Mouse (Mus musculus) forebrain, postnatal 0 days (tissue): Measurements from ENCODE around the gene C1qtnf1. TPM values are rescaled to one million over a fixed set of nuclear protein-coding genes. Genes with fewer than 3 reads are reported as not detected.
A peak's percentile ranks its signal among the peaks of the same experiment; 100 is the strongest.

ENCODE experiments used
- ATAC-seq: fragments of 200-750 bp; cut with Nextera tagmentation; 2 replicates; pipeline ENCODE4 v1.8.0; 2017; ENCODE audit warnings: mild to moderate bottlenecking, moderate library complexity
- DNase-seq: peaks from one replicate; pipeline ENCODE4 v3.0.0-alpha.2; 2015
- H3K27ac ChIP-seq: fragments of 300-500 bp; sonication (generic); 2 replicates; pipeline ENCODE4 v1.5.1; 2014; ENCODE audit warnings: low read depth, mild to moderate bottlenecking, antibody characterized with exemption, low read length, moderate library complexity, mixed read lengths
- H3K27me3 ChIP-seq: fragments of 300-500 bp; sonication (generic); 2 replicates; pipeline ENCODE4 v1.6.1; 2014; ENCODE audit warnings: mild to moderate bottlenecking, low read length, mixed read lengths; ENCODE audit not compliant: insufficient read depth
- H3K36me3 ChIP-seq: fragments of 300-500 bp; sonication (generic); 2 replicates; pipeline ENCODE4 v1.6.1; 2014; ENCODE audit warnings: mild to moderate bottlenecking, moderate library complexity; ENCODE audit not compliant: insufficient read depth
- H3K4me1 ChIP-seq: fragments of 300-500 bp; sonication (generic); 2 replicates; pipeline ENCODE4 v1.6.1; 2014; ENCODE audit warnings: antibody characterized with exemption; ENCODE audit not compliant: insufficient read depth
- H3K4me2 ChIP-seq: fragments of 300-500 bp; sonication (generic); 2 replicates; pipeline ENCODE4 v1.6.1; 2014; ENCODE audit warnings: low read depth, mild to moderate bottlenecking, moderate library complexity
- H3K4me3 ChIP-seq: fragments of 300-500 bp; sonication (generic); 2 replicates; pipeline ENCODE4 v1.5.1; 2014; ENCODE audit warnings: low read depth, low read length, mixed read lengths
- H3K9ac ChIP-seq: fragments of 300-500 bp; sonication (generic); 2 replicates; pipeline ENCODE4 v1.6.1; 2014; ENCODE audit warnings: mild to moderate bottlenecking
- H3K9me3 ChIP-seq: fragments of 300-500 bp; sonication (generic); 2 replicates; pipeline ENCODE4 v1.6.1; 2016; ENCODE audit warnings: low read length
- CTCF ChIP-seq: sonication (generic); IDR thresholded peaks from 2 replicates; pipeline ENCODE4 v1.5.1; 2016; ENCODE audit warnings: antibody characterized with exemption, control low read depth, low read depth
- WGBS: fragments of 180-500 bp; shearing (Covaris S2); extraction: QIAGEN DNeasy Blood & Tissue Kit; methylation state at CpG from one replicate; pipeline ENCODE4 v1.1.7; 2014; 5-methylcytosine and 5-hydroxymethylcytosine counted together
- polyA plus RNA-seq: library from polyadenylated mRNA; unstranded; fragments of >200 nt; fragmentation: Nextera tagmentation; extraction: Ambion mirVana; gene quantifications from 2 replicates; pipeline ENCODE4 v1.2.1, GENCODE M21; 2015
- total RNA-seq: library from RNA; depleted of rRNA; stranded (reverse); fragments of >200 nt; gene quantifications from 2 replicates; pipeline ENCODE4 v1.2.3, GENCODE M21; 2014

The C1qtnf1 gene
- total and polyA plus RNA-seq, 2 experiments from 2014 or later, result 5.9 to 8.5 TPM

DNA sequence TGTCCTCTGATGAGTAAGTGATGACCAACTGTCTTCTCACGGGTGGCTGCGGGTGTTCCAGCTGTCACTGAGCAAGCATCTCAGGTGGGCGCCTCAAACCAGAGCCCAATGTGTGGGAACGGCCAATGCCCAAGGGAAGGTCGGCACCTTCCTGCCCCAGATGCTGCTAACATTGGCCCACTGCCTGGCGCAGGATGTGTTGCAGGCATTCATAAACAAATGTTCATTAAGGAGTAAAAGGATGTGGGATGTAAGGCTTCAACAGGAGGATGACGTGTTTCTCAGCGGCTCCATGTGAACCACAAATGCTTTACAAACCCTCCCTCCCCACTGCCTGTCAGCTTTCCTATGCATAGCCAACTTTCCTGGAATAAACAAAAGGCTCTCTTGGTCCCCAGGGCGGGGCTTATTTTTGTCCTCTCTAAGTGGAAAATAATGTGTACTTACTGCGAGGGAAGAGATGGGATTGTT lies 5.4 kb downstream of the C1qtnf1 start:
- peak overlapping the region; percentile 25 for H3K4me2 ChIP-seq
- ATAC-seq (no peak), DNase-seq (no peak)
- H3K4me1 ChIP-seq, result peaks cover 12% of the 10 kb centered on the region
- no peaks in the 10 kb centered on the region for H3K9me3 ChIP-seq
- WGBS, result 39% methylated on average over 10 of the region's 10 CpGs
- H3K36me3 ChIP-seq, result no peaks in the 10 kb centered on the region
- peak overlapping the region; percentile 13; the same call in 1 of the 2 replicates for H3K4me3 ChIP-seq
- H3K27ac ChIP-seq, result no peak overlapping the region
- no peaks in the 10 kb centered on the region for H3K27me3 ChIP-seq
- H3K9ac ChIP-seq, result 0 out of 2 replicates have a peak overlapping the region, but pooled peaks have one; percentile 18
- TF ChIP-seq CTCF, result no peak

DNA sequence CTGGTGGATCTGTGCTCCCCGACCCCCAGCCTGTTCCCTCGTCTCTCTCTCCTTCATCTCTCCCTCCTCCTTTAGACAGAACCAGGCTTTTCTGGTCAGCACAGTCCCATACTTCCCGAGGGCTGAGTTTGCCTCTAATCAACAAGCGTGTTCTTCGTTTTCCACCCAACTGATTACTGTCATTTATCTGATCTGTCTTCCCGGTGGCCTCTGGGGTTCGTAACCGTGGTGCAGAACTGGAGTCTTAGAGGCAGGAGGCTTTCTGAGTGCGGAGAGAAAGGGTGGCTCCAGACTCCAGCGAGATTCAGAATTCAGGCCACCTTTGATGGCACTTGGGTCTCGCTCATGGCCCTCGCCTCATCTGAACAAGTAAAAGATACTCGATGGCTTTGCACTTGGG lies 6.1 kb downstream of the C1qtnf1 start:
- H3K4me2 ChIP-seq, result peak overlapping the region; percentile 25
- no peaks in the 10 kb centered on the region for H3K27me3 ChIP-seq
- 48% methylated on average over 13 of the region's 13 CpGs for WGBS
- ATAC-seq (no peak), DNase-seq (no peak)
- H3K36me3 ChIP-seq, result no peaks in the 10 kb centered on the region
- peaks cover 13% of the 10 kb centered on the region for H3K4me1 ChIP-seq
- 0 out of 2 replicates have a peak overlapping the region, but pooled peaks have one; percentile 18 for H3K9ac ChIP-seq
- H3K4me3 ChIP-seq, result peak overlapping the region; percentile 13; the same call in 1 of the 2 replicates
- no peak for TF ChIP-seq CTCF
- H3K27ac ChIP-seq, result no peak overlapping the region
- no peaks in the 10 kb centered on the region for H3K9me3 ChIP-seq

DNA sequence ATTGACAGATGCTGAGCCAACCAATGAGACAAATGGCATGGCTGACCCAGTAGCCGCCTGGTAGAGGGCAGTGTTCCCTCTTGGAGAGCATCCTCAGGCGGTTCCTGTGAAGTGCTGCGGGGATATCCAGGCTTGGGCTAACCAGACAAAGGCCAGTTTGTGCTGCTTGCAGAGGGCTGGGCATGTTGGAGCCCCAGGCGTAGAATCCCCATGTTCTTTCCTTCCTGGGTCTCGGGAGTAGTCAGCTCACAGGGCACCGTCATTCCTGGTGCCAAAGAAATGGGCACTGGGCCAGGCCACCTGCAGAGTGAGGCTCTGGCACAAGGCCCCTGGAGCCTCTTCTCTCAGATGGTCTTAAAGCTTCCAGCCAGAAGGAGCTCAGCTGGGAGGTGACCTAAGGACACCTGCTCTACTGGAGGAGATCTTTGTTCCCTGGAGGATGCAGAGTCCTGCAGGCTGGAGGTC lies 8.5 kb downstream of the C1qtnf1 start:
- peaks cover 13% of the 10 kb centered on the region for H3K4me1 ChIP-seq
- no peaks in the 10 kb centered on the region for H3K9me3 ChIP-seq
- no peaks in the 10 kb centered on the region for H3K36me3 ChIP-seq
- H3K27ac ChIP-seq, result peak overlapping the region; percentile 50; the same call in 1 of the 2 replicates
- 10% methylated on average over 6 of the region's 6 CpGs for WGBS
- no peak overlapping the region for H3K4me3 ChIP-seq
- ATAC-seq (peak; percentile 84), DNase-seq (peak; percentile 70)
- H3K27me3 ChIP-seq, result no peaks in the 10 kb centered on the region
- H3K9ac ChIP-seq, result no peak overlapping the region
- H3K4me2 ChIP-seq, result no peak overlapping the region
- TF ChIP-seq CTCF, result peak; percentile 59

DNA sequence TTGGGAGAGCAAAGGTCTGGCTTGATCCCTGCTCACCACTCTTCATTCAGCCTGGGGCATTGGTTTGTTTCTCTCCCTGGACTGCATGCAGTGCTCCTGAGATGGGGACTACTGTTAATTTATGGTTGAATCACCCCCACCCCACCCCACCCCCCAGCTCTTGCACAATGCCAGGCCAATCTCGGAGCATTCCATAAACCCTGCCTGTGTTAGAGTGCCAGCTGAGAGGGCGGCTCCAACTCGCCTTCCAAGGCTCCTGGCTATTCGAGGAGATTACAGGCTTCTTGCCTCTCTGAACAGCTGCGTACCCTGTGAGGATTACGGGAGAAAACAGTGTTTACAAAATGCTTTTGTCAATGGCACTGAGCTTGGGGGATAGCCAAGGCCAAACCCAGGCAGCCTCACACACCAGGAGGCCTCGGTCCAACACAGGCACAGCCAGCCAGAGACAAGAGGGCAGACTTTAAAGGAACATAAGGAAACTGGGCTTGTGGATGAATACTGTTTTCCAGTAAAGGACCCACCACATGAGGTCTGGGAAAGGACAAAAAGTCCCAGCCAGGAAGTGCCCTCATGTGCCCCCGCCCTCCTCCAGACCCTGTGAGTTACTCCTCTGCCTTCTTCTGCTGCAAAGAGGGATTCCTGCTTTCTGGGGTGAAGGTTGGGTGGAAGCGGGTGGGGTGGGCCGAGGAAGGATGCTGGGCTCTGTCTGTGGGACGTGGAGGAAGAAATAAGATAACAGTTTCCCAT lies 10.8 kb downstream of the C1qtnf1 start:
- no peaks in the 10 kb centered on the region for H3K9me3 ChIP-seq

DNA sequence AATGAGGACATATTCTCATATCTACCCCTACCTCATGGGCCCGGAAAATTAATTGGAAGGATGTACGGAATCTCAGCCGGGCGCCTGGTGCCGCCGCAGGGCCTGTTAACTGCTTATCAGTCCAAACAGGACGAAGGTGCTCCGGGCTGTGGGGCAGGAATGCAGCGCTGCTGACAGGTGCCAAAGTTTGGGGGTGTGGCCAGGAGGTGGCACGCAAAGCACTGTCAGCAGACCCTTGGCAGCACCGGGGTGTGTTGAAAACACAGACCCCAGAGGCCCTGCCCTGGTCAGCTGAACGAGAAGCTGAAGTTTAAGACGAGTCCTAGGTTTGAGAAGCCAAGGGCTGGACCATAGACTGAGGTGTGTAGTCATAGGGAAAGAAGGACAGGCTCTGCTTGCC lies 14.7 kb downstream of the C1qtnf1 start:
- Histone ChIP-seq H3K4me1 (peaks cover 5% of the 10 kb centered on the region; the same call in 1 of the 2 replicates), H3K27ac (no peak overlapping the region), H3K4me3 (no peak overlapping the region), H3K36me3 (no peaks in the 10 kb centered on the region), H3K9ac (no peak overlapping the region), H3K9me3 (no peaks in the 10 kb centered on the region), H3K27me3 (no peaks in the 10 kb centered on the region), H3K4me2 (no peak overlapping the region)
- WGBS, result 75% methylated on average over 13 of the region's 13 CpGs
- DNase-seq (no peak), ATAC-seq (no peak)
- TF ChIP-seq CTCF, result no peak

More for the DNA sequence above, 10.8 kb downstream of the C1qtnf1 start:
- ATAC-seq (peak; percentile 83), DNase-seq (peak; percentile 62)
- H3K36me3 ChIP-seq, result no peaks in the 10 kb centered on the region
- peaks cover 11% of the 10 kb centered on the region for H3K4me1 ChIP-seq
- no peak for TF ChIP-seq CTCF
- H3K27me3 ChIP-seq, result no peaks in the 10 kb centered on the region
- no peak overlapping the region for H3K4me3 ChIP-seq
- H3K9ac ChIP-seq, result no peak overlapping the region
- peak overlapping the region; percentile 17 for H3K27ac ChIP-seq
- H3K4me2 ChIP-seq, result no peak overlapping the region
- 14% methylated on average over 11 of the region's 11 CpGs for WGBS

DNA sequence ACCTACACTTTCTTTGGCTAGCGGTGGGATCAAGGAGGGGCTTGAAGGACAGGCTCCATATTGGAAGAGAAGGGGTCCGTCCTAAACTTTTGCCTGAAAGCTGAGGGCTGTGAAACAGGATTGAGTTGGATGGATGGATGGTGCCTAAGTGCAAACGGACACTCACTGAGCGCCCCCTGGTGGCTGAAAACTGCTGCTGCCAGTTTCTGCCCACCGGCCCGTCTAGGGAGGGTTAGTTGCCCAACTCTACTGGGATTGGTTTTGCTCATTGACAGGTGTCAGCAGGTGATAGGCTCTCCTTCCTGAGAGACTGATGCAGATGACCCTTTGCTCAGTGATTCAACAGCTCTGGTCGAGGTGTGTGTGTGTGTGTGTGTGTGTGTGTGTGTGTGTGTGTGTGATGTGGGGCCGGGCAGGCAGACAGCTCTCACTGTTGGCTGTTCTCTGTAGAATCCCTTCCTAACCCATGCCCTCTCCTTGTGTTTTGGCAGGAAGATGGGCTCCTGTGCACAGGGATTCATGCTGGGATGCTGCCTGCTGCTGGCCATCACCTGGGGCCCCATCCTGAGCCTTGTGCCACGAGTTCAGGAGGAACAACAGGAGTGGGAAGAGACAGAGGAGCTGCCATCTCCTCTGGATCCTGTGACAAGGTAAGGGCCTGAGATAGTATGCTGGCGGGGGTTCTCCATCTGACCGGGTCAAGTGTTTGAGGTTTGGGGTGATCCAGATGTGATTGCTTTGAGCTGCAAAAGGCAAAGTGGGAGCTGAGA lies 15.4 kb downstream of the C1qtnf1 start:
- DNase-seq (peak; percentile 77), ATAC-seq (peak; percentile 36; the same call in 1 of the 2 replicates)
- WGBS, result 37% methylated on average over 11 of the region's 11 CpGs

More for the DNA sequence above, 15.4 kb downstream of the C1qtnf1 start:
- Histone ChIP-seq H3K4me1 (peaks cover 5% of the 10 kb centered on the region; the same call in 1 of the 2 replicates), H3K36me3 (no peaks in the 10 kb centered on the region), H3K9me3 (no peaks in the 10 kb centered on the region), H3K27me3 (no peaks in the 10 kb centered on the region), H3K4me3 (no peak overlapping the region), H3K9ac (no peak overlapping the region), H3K27ac (no peak overlapping the region), H3K4me2 (no peak overlapping the region)
- peak; percentile 89 for TF ChIP-seq CTCF
